Mouse (Mus musculus) ES-Bruce4 (cell line): Measurements from ENCODE around the gene Rpl4.

ENCODE experiments used
- CTCF ChIP-seq: IDR thresholded peaks from one replicate; pipeline ENCODE4 v1.8.1; 2011; ENCODE audit warnings: low read depth, low read length
- EP300 ChIP-seq: IDR thresholded peaks from 2 replicates; pipeline ENCODE4 v1.6.1; 2011; ENCODE audit warnings: low read depth, low read length; ENCODE audit not compliant: insufficient read depth
- POLR2A ChIP-seq: IDR thresholded peaks from one replicate; pipeline ENCODE4 v1.8.1; 2011; ENCODE audit warnings: low read length; ENCODE audit not compliant: insufficient read depth

DNA sequence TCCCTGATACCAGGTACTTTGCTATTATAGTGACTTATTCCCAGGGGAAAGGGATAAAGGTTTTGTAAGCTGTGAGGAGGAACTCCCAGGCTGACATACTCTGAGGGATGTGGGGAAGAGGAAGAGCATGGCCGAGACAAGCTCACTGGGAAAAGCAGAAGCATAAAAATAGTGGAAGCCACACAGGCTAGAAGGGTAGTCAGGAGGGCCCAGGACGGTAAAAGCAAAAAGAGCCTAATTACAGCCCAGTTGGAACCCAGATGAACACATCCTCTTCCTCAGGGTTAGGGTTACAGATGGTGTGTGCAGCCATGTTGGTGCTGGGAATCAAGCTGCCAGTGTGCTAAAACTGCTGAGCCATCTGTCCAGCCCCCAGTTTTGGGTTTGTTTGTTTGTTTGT, 48.9 kb downstream of the Rpl4 start:
- TF ChIP-seq POLR2A: no peak
- no peak for TF ChIP-seq CTCF
- TF ChIP-seq EP300: no peak
